Mouse (Mus musculus): ENCODE measurements at regions not wholly inside any gene's neighbourhood (a gene's known extent, or its start where the extent isn't known, plus 50 kb on each side); places are given as distances from the start of the nearest gene placed in this dataset.

DNA sequence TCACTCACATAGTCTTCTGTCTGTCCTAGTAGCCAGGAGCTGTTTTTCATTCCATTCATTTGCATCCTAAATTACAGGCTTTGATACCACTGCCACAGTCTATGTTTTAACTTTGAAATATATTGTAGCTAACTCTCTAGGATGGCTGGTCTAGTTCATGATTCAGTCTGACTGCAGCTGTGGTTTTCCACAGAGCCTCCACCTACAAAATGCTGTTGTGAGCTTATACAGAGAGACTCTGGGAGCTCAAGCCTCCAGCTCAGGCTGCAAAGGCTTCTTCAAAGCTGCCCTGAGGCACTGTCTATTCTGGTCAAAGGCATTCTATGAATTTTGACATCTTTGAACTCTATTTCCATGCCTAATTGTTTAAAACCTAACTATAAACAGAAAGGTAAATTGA lies 2326.5 kb upstream of the Gm7489 start:
- DNase-seq (ENCODE audit: low read depth, low spot score): no peak

DNA sequence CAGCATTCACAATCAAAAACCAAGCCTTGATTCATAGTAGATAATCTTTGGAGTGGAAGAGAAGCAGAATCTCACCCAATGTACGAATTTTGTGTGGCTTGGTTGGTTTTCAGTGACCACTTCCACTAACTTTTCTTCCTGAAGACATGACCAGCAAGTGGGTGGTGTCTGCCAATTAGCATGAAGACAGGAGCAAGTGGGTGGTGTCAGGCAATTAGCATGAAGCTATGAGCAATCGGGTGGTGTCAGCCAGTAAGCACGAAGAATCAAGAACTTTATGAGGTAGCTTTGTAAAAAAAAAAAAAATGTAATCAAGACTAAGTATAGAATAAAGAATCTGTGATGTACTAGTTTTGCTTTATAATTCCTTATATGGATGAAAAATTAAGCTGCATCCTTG lies 2319.2 kb upstream of the Gm7489 start:
- no peak for DNase-seq (ENCODE audit: low read depth, low spot score)

- DNase-seq (ENCODE audit: low read depth, low spot score): no peak
These were observed 2314.1 kb upstream of the Gm7489 start for GRCm38 (mm10) chr15:51570631-51571030.

GRCm38 (mm10) chr15:51574538-51575105 lies 2310.1 kb upstream of the Gm7489 start:
- DNase-seq (ENCODE audit: low read depth, low spot score): no peak

DNA sequence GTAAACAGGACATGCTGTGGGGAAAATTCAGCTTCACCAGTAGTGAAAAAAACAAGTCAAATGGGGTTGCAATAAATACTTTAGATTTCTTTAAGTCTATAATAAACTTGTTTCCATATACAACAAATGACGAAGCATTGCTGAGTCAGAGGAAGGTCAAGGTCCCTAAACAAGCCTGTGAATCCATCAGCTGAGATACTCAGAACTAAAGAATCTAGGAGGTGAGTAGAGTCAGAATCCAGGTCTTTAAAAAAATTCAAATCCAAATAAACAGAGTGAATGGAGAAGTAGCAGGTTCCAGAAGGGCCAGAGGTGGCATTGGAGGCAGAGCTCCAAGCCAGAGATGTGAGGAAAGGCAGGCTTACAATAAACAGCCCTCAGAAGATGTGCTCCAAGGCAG lies 2301.1 kb upstream of the Gm7489 start:
- no peak for DNase-seq (ENCODE audit: low read depth, low spot score)

GRCm38 (mm10) chr15:51586146-51586545 lies 2298.6 kb upstream of the Gm7489 start:
- no peak for DNase-seq (ENCODE audit: low read depth, low spot score)

GRCm38 (mm10) chr15:51591406-51592068 lies 2293.2 kb upstream of the Gm7489 start:
- peak; percentile 17 for DNase-seq (ENCODE audit: low read depth, low spot score)

DNA sequence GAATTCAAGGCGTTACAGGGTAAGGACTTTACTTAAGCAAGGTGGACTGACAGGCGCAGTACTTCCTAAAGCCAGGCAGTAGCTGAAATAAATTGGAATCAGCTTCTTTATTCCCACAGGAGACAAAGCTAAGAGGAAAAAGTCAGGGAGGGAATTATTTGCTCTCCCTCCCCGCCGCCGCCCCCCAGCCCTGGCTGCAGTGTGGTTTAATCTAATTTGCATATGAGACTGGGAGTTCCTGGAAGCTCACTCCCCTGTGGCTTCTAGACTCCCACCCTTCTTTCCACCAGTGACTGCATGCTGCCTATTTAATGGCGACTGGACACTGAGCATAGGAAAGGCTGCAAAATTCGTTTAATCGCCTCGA lies 2292.7 kb upstream of the Gm7489 start:
- peak; percentile 75 for DNase-seq (ENCODE audit: low read depth, low spot score)

DNA sequence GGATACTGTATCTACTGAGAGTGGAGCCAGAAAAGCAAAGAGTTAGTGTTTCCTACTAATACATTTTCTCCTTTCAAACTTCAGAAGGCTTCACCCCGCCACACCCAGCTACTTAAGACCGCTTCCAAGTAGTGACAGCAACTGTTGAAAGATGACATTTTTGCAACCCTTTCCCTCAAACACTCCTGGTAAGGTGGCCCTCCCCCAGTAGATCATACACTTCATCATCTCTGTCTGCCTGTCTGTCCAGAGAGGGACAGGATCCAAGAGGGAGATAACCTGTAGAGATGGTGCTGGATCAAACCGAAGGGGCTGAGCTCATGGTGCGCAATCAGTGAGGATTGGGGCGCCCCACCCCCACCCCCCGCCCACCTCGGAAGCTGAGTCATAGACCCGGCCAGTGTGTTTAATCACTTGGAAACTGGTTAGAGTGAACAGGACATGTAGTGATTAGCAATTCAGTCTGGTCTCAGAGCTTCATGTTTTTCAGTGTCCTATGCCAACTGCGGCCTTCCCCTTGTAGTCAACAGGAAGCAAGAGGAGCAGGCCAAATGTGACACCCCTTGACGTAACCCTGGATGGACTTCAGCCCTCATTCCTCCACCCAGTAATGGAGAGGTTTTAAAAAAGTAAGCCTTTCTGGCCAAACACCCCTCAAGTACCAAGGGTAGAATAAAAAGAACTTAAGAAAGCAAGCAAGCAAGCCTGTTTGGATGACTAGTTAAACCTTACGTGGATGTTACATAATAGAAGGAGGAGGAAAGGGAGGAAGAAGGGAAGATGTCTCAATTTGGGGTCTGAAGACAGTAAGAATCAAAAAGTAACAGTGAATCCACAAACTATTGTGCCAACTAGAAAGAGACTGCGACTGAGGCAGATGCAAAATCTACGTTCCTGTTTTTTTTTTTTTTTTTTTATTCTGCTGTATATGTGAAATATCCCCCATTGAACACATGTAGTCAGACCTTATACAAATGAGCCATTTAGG lies 2291.9 kb upstream of the Gm7489 start:
- peak; percentile 36 for DNase-seq (ENCODE audit: low read depth, low spot score)

DNA sequence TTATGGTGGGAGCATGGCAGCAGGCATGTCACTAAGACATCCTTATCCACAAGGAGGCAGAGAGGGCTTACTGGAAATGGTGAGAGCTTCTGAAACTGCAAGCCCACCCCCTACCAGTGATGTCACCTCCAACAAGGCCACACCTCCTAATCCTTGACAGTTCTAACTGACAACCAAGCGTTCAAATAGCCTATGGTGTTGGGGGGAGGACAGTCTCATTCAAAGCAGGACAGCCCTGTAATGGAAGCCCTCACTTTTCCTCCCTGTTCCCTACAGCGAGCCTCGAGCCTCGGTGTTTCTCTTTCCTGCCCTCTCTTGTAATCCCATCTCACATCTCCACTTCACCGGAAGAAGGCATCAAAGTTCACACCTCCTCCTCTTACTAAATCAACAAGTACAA lies 2290.6 kb upstream of the Gm7489 start:
- DNase-seq (ENCODE audit: low read depth, low spot score): peak; percentile 22

DNA sequence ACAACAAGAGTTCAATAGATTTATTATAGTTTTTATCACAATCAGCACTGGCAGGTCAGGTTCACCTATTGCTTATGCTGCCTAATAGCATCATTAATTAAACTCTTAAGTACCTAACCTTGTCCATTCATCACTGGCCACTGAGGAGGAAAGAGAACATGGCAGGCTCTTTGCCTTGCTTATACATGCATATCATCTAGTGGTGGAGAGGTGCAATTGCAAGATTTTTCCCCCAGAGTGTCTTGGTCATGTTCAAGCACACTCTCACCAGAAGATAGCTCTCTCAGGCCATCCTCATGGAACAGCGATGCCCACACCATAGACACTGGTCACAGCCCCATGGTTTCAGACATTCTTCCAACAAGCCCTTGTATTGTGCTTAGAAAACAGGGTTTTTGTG lies 2289.1 kb upstream of the Gm7489 start:
- DNase-seq (ENCODE audit: low read depth, low spot score): peak; percentile 78

- no peak for DNase-seq (ENCODE audit: low read depth, low spot score)
These were observed 2286.9 kb upstream of the Gm7489 start for GRCm38 (mm10) chr15:51597841-51598240.

DNA sequence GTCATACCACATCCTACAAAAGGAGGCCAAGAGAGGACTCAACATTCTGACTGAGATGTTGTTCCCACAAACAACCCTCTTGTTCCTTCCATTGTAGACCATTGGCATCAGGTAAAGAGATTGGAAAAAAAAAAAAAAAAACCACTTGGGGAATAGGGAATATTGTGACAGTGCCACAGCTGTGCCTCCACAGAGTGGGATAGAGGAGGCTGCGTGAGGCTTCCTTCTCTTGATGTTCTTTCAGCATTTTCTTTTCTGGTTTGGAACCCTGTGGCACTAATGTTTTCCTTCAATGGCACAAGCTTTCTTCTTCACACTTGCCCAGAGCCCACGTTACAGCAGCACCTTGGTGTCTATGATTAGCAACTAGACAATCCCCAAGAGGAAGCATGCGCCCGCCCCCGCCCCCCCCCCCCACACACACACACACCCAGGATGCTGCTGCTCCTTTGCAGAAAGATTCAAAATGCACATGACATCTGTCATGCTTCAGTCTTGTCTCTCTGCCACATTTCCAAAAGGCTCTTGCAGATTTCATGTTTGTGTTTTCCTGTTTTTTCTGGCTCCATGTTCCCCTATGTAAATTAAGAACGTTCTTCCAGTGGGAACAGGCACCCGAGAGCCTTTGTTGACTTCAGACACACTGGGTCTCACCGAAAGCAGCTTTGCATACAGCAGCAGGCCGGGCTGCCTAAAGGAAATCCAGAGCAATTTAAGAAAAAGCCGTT lies 2283.4 kb upstream of the Gm7489 start:
- peak; percentile 6 for DNase-seq (ENCODE audit: low read depth, low spot score)

- no peak for DNase-seq (ENCODE audit: low read depth, low spot score)
These were observed 2263.3 kb upstream of the Gm7489 start for GRCm38 (mm10) chr15:51621455-51621854.

DNA sequence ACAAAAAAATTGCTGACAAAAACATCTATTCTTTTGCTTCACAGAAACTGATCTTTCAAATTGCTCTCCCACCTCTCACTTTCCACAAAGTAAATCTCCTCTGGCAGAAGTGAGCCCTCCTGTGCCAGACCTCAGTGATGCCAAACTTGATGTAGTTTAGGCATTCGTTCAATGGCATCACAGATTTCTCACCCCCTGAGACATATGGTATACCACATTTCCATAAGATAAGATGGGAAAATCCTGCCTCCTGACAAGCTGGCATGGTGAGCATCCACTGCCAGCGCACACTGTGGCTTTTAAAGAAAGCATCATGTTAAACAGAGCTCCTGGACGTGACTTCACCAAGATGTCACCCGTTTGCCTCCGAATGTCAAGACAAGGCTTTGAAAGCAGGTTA lies 2257.2 kb upstream of the Gm7489 start:
- no peak for DNase-seq (ENCODE audit: low read depth, low spot score)

DNA sequence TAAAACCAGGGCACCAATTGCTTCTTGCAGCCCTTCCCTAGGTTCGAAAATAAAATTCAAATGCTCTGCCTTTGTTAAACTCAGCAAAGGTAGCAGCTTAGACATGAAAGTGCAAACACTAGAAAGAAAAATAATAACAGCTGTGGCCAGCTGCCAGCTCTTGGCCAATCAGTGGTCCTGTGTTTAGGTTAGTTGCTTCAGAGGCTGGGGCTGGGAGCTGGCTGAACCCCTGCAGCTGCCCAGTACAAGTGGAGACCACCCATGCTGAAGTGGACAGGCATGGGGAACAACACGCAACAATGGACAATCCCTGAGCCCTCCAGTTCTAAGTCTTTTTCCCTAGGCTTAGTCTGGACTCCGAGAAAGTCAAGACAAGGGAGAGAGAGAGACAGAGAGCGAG lies 2256.2 kb upstream of the Gm7489 start:
- no peak for DNase-seq (ENCODE audit: low read depth, low spot score)

DNA sequence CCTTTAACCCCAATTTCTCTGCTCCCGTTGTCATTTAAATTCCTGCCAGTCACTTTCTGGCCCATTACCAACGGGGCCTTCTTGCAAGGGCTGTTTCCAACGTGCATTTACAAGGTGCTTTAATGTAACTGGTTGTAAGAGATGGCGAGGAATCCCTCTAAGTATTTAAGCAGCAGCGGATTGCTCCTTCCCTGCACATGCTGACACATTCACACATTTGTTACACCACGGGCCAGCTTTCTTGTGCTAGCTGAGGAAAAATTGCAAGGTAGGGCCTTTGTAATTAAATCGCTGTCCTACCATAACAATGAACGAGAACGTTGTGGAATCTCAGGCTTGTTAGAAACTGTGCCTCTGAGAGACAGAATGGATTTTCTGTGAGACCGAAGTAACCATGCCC lies 2252.8 kb upstream of the Gm7489 start:
- DNase-seq (ENCODE audit: low read depth, low spot score): peak; percentile 18

- no peak for DNase-seq (ENCODE audit: low read depth, low spot score)
These were observed 2251.6 kb upstream of the Gm7489 start for GRCm38 (mm10) chr15:51633068-51633467.

DNA sequence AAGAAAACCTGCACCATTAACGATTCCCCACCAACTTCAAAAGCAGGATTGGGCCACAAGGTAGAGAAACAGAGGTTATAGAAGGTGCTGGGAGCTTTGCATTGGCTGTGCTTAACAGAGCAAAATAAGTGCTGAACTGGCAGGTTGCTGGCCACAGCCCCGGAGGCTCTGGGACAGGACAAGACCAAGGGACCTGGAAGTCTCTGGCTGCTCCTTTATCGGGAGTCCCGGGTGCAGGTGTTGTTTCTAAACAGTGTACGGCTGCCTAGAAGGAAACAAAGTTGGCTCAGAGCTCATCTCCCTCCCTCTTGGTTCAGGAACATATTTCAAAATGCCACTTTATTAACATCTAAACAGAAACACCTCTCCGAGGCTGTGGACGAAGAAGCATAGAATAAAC lies 2250.0 kb upstream of the Gm7489 start:
- no peak for DNase-seq (ENCODE audit: low read depth, low spot score)

DNA sequence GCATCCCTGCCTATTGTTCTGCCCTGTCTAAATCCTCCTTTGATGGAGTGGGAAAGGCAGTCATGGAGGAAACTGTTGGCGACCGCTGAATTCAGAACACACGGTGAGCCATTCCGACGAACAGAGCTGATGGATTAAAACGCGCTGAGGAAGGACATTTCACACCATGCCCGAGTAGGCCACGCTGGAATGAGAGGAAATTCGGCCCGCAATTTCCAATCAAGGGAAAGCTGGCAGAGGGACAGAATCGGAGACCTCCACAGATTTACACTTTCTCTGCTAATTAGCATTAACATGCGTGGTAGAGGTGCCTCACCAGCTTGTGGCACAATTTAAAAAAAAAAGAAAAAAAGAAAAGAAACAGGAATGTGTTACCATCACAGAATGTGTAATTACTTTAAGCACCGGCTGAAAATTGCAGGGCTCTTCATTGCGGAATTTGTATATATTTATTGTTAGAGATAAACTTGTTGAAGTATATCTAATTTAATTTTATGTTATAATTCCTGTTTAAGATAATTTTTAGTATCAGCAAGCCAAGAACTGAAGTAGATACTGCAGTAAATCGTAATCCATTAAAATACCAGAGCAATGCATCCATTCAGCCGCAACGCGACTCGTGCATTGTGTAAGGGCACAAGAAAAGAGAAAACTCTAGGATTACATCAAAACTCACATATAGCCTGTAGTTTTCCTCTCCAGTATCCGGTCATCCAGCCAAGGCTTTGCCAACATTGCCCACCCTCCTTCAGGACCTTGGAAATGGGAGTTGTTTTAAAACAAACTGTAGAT lies 2249.4 kb upstream of the Gm7489 start:
- no peak for DNase-seq (ENCODE audit: low read depth, low spot score)

- no peak for DNase-seq (ENCODE audit: low read depth, low spot score)
These were observed 2247.1 kb upstream of the Gm7489 start for GRCm38 (mm10) chr15:51637570-51637969.
